Mouse (Mus musculus) midbrain, postnatal 0 days (tissue): Measurements from ENCODE around the gene Nbdy. TPM values are rescaled to one million over a fixed set of nuclear protein-coding genes. Genes with fewer than 3 reads are reported as not detected.

Experiments
- ATAC-seq: fragments of 200-750 bp; cut with Nextera tagmentation; 2 replicates; pipeline ENCODE4 v1.8.0; 2017; ENCODE audit warnings: moderate number of reproducible peaks, mild to moderate bottlenecking, moderate TSS enrichment, moderate library complexity; ENCODE audit not compliant: low FRiP score
- DNase-seq: peaks from one replicate; pipeline ENCODE4 v3.0.0-alpha.2; 2015; ENCODE audit warnings: low spot score
- H3K27ac ChIP-seq: fragments of 300-500 bp; sonication (generic); 2 replicates; pipeline ENCODE4 v1.5.1; 2014; ENCODE audit warnings: low read depth, mild to moderate bottlenecking, low read length, mixed read lengths
- H3K27me3 ChIP-seq: fragments of 300-500 bp; sonication (generic); 2 replicates; pipeline ENCODE4 v1.6.1; 2014; ENCODE audit warnings: low read length, control low read depth, mixed read lengths; ENCODE audit not compliant: insufficient read depth
- H3K36me3 ChIP-seq: fragments of 300-500 bp; sonication (generic); 2 replicates; pipeline ENCODE4 v1.6.1; 2014; ENCODE audit warnings: low read length, control low read depth, mixed read lengths; ENCODE audit not compliant: insufficient read depth
- H3K4me1 ChIP-seq: fragments of 300-500 bp; sonication (generic); 2 replicates; pipeline ENCODE4 v1.6.1; 2014; ENCODE audit warnings: mild to moderate bottlenecking, control low read depth, antibody characterized with exemption, low read length, mixed read lengths; ENCODE audit not compliant: insufficient read depth
- H3K4me2 ChIP-seq: fragments of 300-500 bp; sonication (generic); 2 replicates; pipeline ENCODE4 v1.6.1; 2014; ENCODE audit warnings: low read depth, mild to moderate bottlenecking, low read length, mixed read lengths; ENCODE audit not compliant: poor library complexity, severe bottlenecking
- H3K4me3 ChIP-seq: fragments of 300-500 bp; sonication (generic); 2 replicates; pipeline ENCODE4 v1.5.1; 2014; ENCODE audit warnings: low read depth, mild to moderate bottlenecking, low read length, moderate library complexity
- H3K9ac ChIP-seq: fragments of 300-500 bp; sonication (generic); replicated peaks from 2 replicates; pipeline ENCODE4 v1.6.1; 2014; ENCODE audit warnings: mild to moderate bottlenecking, low read length, moderate library complexity, mixed read lengths; ENCODE audit not compliant: poor library complexity, severe bottlenecking
- H3K9me3 ChIP-seq: fragments of 300-500 bp; sonication (generic); 2 replicates; pipeline ENCODE4 v1.6.1; 2016; ENCODE audit warnings: low read length, control low read depth
- CTCF ChIP-seq: IDR thresholded peaks from 2 replicates; pipeline ENCODE4 v1.5.1; 2016; ENCODE audit warnings: antibody characterized with exemption, mild to moderate bottlenecking
- WGBS: fragments of 180-500 bp; shearing (Covaris S2); extraction: QIAGEN DNeasy Blood & Tissue Kit; methylation state at CpG from one replicate; pipeline ENCODE4 v1.1.7; 2014; 5-methylcytosine and 5-hydroxymethylcytosine counted together
- polyA plus RNA-seq: library from polyadenylated mRNA; unstranded; fragments of >200 nt; fragmentation: Nextera tagmentation; extraction: Ambion mirVana; gene quantifications from 2 replicates; pipeline ENCODE4 v1.2.1, GENCODE M21; 2015
- total RNA-seq: library from RNA; depleted of rRNA; stranded (reverse); fragments of >200 nt; gene quantifications from 2 replicates; pipeline ENCODE4 v1.2.3, GENCODE M21; 2014; rRNA removed

The Nbdy gene
- 73.0 and 89.6 TPM in 2 replicates for total RNA-seq
- 201 TPM in 2 replicates for polyA plus RNA-seq

GRCm38 (mm10) chrX:153723110-153723916, at the start of gene Nbdy:
Nbdy (plus strand) TSS chrX:153723590.
- no peaks in the 10 kb centered on the region for H3K9me3 ChIP-seq
- H3K36me3 ChIP-seq = no peaks in the 10 kb centered on the region
- H3K27me3 ChIP-seq = no peaks in the 10 kb centered on the region
- DNase-seq = peak; percentile 72
- ATAC-seq = peak; percentile 87
- H3K4me2 ChIP-seq = peak within 1 kb of the TSS; percentile 49
- H3K9ac ChIP-seq = peak within 1 kb of the TSS; percentile 54
- no peak for TF ChIP-seq CTCF
- WGBS = 18% methylated on average over 32 of the region's 32 CpGs
- peak within 1 kb of the TSS; percentile 51 for H3K4me3 ChIP-seq
- peak within 1 kb of the TSS; percentile 79 for H3K27ac ChIP-seq
- H3K4me1 ChIP-seq = no peaks in the 10 kb centered on the region

GRCm38 (mm10) chrX:153695782-153696395, 27.5 kb upstream of the Nbdy start, which contains the start of gene Kctd12b:
Kctd12b (minus strand) TSS chrX:153696391.
- TF ChIP-seq CTCF = no peak
- WGBS = 19% methylated on average over 11 of the region's 11 CpGs
- H3K9me3 ChIP-seq = no peaks in the 10 kb centered on the region
- DNase-seq (peak; percentile 6), ATAC-seq (no peak)
- H3K27ac ChIP-seq = no peak within 1 kb of the TSS
- H3K27me3 ChIP-seq = no peaks in the 10 kb centered on the region
- no peaks in the 10 kb centered on the region for H3K36me3 ChIP-seq
- H3K4me3 ChIP-seq = peak within 1 kb of the TSS; percentile 21
- no peaks in the 10 kb centered on the region for H3K4me1 ChIP-seq
- H3K9ac ChIP-seq = peak within 1 kb of the TSS; percentile 29; the same call in 1 of the 2 replicates
- H3K4me2 ChIP-seq = peak within 1 kb of the TSS; percentile 43

GRCm38 (mm10) chrX:153700463-153700862, 22.9 kb upstream of the Nbdy start:
- no peak for ATAC-seq
- TF ChIP-seq CTCF = no peak
- Histone ChIP-seq H3K27ac (no peak overlapping the region), H3K9ac (no peak overlapping the region), H3K36me3 (no peaks in the 10 kb centered on the region), H3K4me1 (no peaks in the 10 kb centered on the region), H3K4me3 (no peak overlapping the region), H3K9me3 (no peaks in the 10 kb centered on the region), H3K4me2 (no peak overlapping the region), H3K27me3 (no peaks in the 10 kb centered on the region)
- no peak for DNase-seq
- 73% methylated on average over 3 of the region's 3 CpGs for WGBS

GRCm38 (mm10) chrX:153707735-153708134, 15.7 kb upstream of the Nbdy start:
- 36% methylated on average over 4 of the region's 4 CpGs for WGBS
- no peak overlapping the region for H3K4me2 ChIP-seq
- H3K36me3 ChIP-seq = no peaks in the 10 kb centered on the region
- H3K27me3 ChIP-seq = no peaks in the 10 kb centered on the region
- no peak overlapping the region for H3K9ac ChIP-seq
- no peaks in the 10 kb centered on the region for H3K4me1 ChIP-seq
- DNase-seq (peak; percentile 51), ATAC-seq (no peak)
- no peaks in the 10 kb centered on the region for H3K9me3 ChIP-seq
- peak; percentile 73 for TF ChIP-seq CTCF
- H3K27ac ChIP-seq = no peak overlapping the region
- no peak overlapping the region for H3K4me3 ChIP-seq

- Histone ChIP-seq H3K36me3 (no peaks in the 10 kb centered on the region), H3K4me3 (no peak overlapping the region), H3K27ac (no peak overlapping the region), H3K4me2 (no peak overlapping the region), H3K9ac (no peak overlapping the region), H3K27me3 (no peaks in the 10 kb centered on the region), H3K9me3 (no peaks in the 10 kb centered on the region), H3K4me1 (no peaks in the 10 kb centered on the region)
- ATAC-seq = no peak
- no peak for TF ChIP-seq CTCF
- DNase-seq = no peak
- 83% methylated on average over 2 of the region's 2 CpGs for WGBS
Measured at GRCm38 (mm10) chrX:153716716-153717115, 6.7 kb upstream of the Nbdy start.

- no peaks in the 10 kb centered on the region for H3K27me3 ChIP-seq
- H3K4me2 ChIP-seq = no peak overlapping the region
- H3K36me3 ChIP-seq = no peaks in the 10 kb centered on the region
- WGBS = 38% methylated on average over 4 of the region's 4 CpGs
- ATAC-seq = no peak
- H3K4me3 ChIP-seq = no peak overlapping the region
- no peak overlapping the region for H3K9ac ChIP-seq
- no peak overlapping the region for H3K27ac ChIP-seq
- peak; percentile 47 for DNase-seq
- peak; percentile 64 for TF ChIP-seq CTCF
- no peaks in the 10 kb centered on the region for H3K4me1 ChIP-seq
- H3K9me3 ChIP-seq = no peaks in the 10 kb centered on the region
Measured at GRCm38 (mm10) chrX:153719602-153720001, 3.8 kb upstream of the Nbdy start.
